Mouse (Mus musculus) kidney, postnatal 0 days (tissue): ENCODE results near the gene Tmem89. TPM values are rescaled to one million over a fixed set of nuclear protein-coding genes. Genes with fewer than 3 reads are reported as not detected.
A peak's percentile ranks its signal among the peaks of the same experiment; 100 is the strongest.

ENCODE experiments used
- ATAC-seq: fragments of 200-750 bp; cut with Nextera tagmentation; replicated peaks from 2 replicates; pipeline ENCODE4 v1.8.0; 2017; ENCODE audit warnings: low read depth, moderate number of reproducible peaks, moderate TSS enrichment, moderate library complexity; ENCODE audit not compliant: low FRiP score
- DNase-seq: peaks from one replicate; pipeline ENCODE4 v3.0.0-alpha.2; 2016; ENCODE audit warnings: low spot score
- H3K27ac ChIP-seq: fragments of 300-500 bp; sonication (generic); 2 replicates; pipeline ENCODE4 v1.5.1; 2014; ENCODE audit warnings: mild to moderate bottlenecking
- H3K27me3 ChIP-seq: fragments of 300-500 bp; sonication (generic); 2 replicates; pipeline ENCODE4 v1.6.1; 2014; ENCODE audit warnings: low read length, mixed read lengths; ENCODE audit not compliant: insufficient read depth
- H3K36me3 ChIP-seq: fragments of 300-500 bp; sonication (generic); 2 replicates; pipeline ENCODE4 v1.6.1; 2014; ENCODE audit warnings: low read length, mixed read lengths; ENCODE audit not compliant: insufficient read depth
- H3K4me1 ChIP-seq: fragments of 300-500 bp; sonication (generic); replicated peaks from 2 replicates; pipeline ENCODE4 v1.6.1; 2014; ENCODE audit warnings: antibody characterized with exemption, low read length, mixed read lengths; ENCODE audit not compliant: insufficient read depth
- H3K4me2 ChIP-seq: fragments of 300-500 bp; sonication (generic); 2 replicates; pipeline ENCODE4 v1.6.1; 2014; ENCODE audit warnings: mild to moderate bottlenecking, low read length, moderate library complexity, mixed read lengths
- H3K4me3 ChIP-seq: fragments of 300-500 bp; sonication (generic); replicated peaks from 2 replicates; pipeline ENCODE4 v1.5.1; 2014; ENCODE audit warnings: low read depth, low read length
- H3K9ac ChIP-seq: fragments of 300-500 bp; sonication (generic); 2 replicates; pipeline ENCODE4 v1.6.1; 2014; ENCODE audit warnings: low read depth, low read length
- H3K9me3 ChIP-seq: fragments of 300-500 bp; sonication (generic); replicated peaks from 2 replicates; pipeline ENCODE4 v1.6.1; 2016; ENCODE audit warnings: low read length, inconsistent platforms, mixed read lengths
- CTCF ChIP-seq: IDR thresholded peaks from 2 replicates; pipeline ENCODE4 v1.5.1; 2016; ENCODE audit warnings: antibody characterized with exemption, low read depth, mild to moderate bottlenecking, moderate library complexity
- WGBS: fragments of 180-500 bp; shearing (Covaris S2); extraction: QIAGEN DNeasy Blood & Tissue Kit; methylation state at CpG from one replicate; pipeline ENCODE4 v1.1.7; 2014; 5-methylcytosine and 5-hydroxymethylcytosine counted together
- polyA plus RNA-seq: library from polyadenylated mRNA; unstranded; fragments of >200 nt; fragmentation: Nextera tagmentation; extraction: Ambion mirVana; gene quantifications from 2 replicates; pipeline ENCODE4 v1.2.1, GENCODE M21; 2015

Gene Tmem89
- polyA plus RNA-seq, result not detected in 2 replicates

- Histone ChIP-seq H3K9me3 (no peaks in the 10 kb centered on the region), H3K9ac (no peak within 1 kb of the TSS), H3K4me1 (no peaks in the 10 kb centered on the region), H3K27ac (no peak within 1 kb of the TSS), H3K27me3 (no peaks in the 10 kb centered on the region), H3K36me3 (no peaks in the 10 kb centered on the region), H3K4me2 (no peak within 1 kb of the TSS), H3K4me3 (no peak within 1 kb of the TSS)
- DNase-seq (no peak), ATAC-seq (no peak)
- 81% methylated on average over 6 of the region's 6 CpGs for WGBS
- no peak for TF ChIP-seq CTCF
Observed at GRCm38 (mm10) chr9:108914491-108914890, at the start of gene Tmem89. Gene Tmem89, plus strand, starts transcription at chr9:108914619.

GRCm38 (mm10) chr9:108912308-108912707 lies 2.1 kb upstream of the Tmem89 start:
- no peaks in the 10 kb centered on the region for H3K27me3 ChIP-seq
- ATAC-seq, result no peak
- 64% methylated on average over 6 of the region's 6 CpGs for WGBS
- TF ChIP-seq CTCF, result no peak
- no peaks in the 10 kb centered on the region for H3K9me3 ChIP-seq
- no peak overlapping the region for H3K27ac ChIP-seq
- H3K4me1 ChIP-seq, result no peaks in the 10 kb centered on the region
- DNase-seq, result no peak
- H3K4me2 ChIP-seq, result no peak overlapping the region
- no peaks in the 10 kb centered on the region for H3K36me3 ChIP-seq
- no peak overlapping the region for H3K4me3 ChIP-seq
- no peak overlapping the region for H3K9ac ChIP-seq

- no peak for ATAC-seq
- Histone ChIP-seq H3K27me3 (no peaks in the 10 kb centered on the region), H3K27ac (no peak overlapping the region), H3K36me3 (no peaks in the 10 kb centered on the region), H3K4me3 (no peak overlapping the region), H3K4me1 (no peaks in the 10 kb centered on the region), H3K4me2 (no peak overlapping the region), H3K9ac (no peak overlapping the region), H3K9me3 (no peaks in the 10 kb centered on the region)
- no peak for TF ChIP-seq CTCF
- no peak for DNase-seq
- 77% methylated on average over 7 of the region's 7 CpGs for whole genome bisulfite sequencing
Observed at GRCm38 (mm10) chr9:108913161-108913560, 1.3 kb upstream of the Tmem89 start.

- no peak overlapping the region for H3K9ac ChIP-seq
- H3K27ac ChIP-seq, result no peak overlapping the region
- no peaks in the 10 kb centered on the region for H3K36me3 ChIP-seq
- no peak for ATAC-seq
- H3K4me1 ChIP-seq, result no peaks in the 10 kb centered on the region
- 81% methylated on average over 10 of the region's 10 CpGs for WGBS
- DNase-seq, result no peak
- H3K9me3 ChIP-seq, result no peaks in the 10 kb centered on the region
- H3K27me3 ChIP-seq, result no peaks in the 10 kb centered on the region
- no peak for TF ChIP-seq CTCF
- no peak overlapping the region for H3K4me2 ChIP-seq
- no peak overlapping the region for H3K4me3 ChIP-seq
Observed at GRCm38 (mm10) chr9:108913621-108914020, 798 bp upstream of the Tmem89 start.

GRCm38 (mm10) chr9:108925897-108926296 lies 11.5 kb downstream of the Tmem89 start:
- Histone ChIP-seq H3K27ac (no peak overlapping the region), H3K4me1 (no peaks in the 10 kb centered on the region), H3K9ac (no peak overlapping the region), H3K4me2 (no peak overlapping the region), H3K27me3 (no peaks in the 10 kb centered on the region), H3K9me3 (no peaks in the 10 kb centered on the region), H3K36me3 (no peaks in the 10 kb centered on the region), H3K4me3 (no peak overlapping the region)
- TF ChIP-seq CTCF, result no peak
- no peak for ATAC-seq
- peak; percentile 43 for DNase-seq
- 44% methylated on average over 8 of the region's 8 CpGs for WGBS

- ATAC-seq (no peak), DNase-seq (no peak)
- no peak overlapping the region for H3K9ac ChIP-seq
- no peaks in the 10 kb centered on the region for H3K36me3 ChIP-seq
- H3K9me3 ChIP-seq, result no peaks in the 10 kb centered on the region
- WGBS, result 81% methylated on average over 3 of the region's 3 CpGs
- no peak overlapping the region for H3K4me3 ChIP-seq
- no peak overlapping the region for H3K4me2 ChIP-seq
- H3K27ac ChIP-seq, result no peak overlapping the region
- TF ChIP-seq CTCF, result no peak
- no peaks in the 10 kb centered on the region for H3K4me1 ChIP-seq
- H3K27me3 ChIP-seq, result no peaks in the 10 kb centered on the region
Observed at GRCm38 (mm10) chr9:108928424-108928823, 14.0 kb downstream of the Tmem89 start.

GRCm38 (mm10) chr9:108935991-108936390 lies 21.6 kb downstream of the Tmem89 start:
- no peak overlapping the region for H3K4me2 ChIP-seq
- H3K9ac ChIP-seq, result no peak overlapping the region
- no peaks in the 10 kb centered on the region for H3K27me3 ChIP-seq
- 0 out of 2 replicates have a peak, but pooled peaks have one; percentile 3 for ATAC-seq
- DNase-seq, result no peak
- H3K4me1 ChIP-seq, result no peaks in the 10 kb centered on the region
- H3K9me3 ChIP-seq, result no peaks in the 10 kb centered on the region
- peaks cover 19% of the 10 kb centered on the region for H3K36me3 ChIP-seq
- no peak for TF ChIP-seq CTCF
- WGBS, result 22% methylated on average over 3 of the region's 3 CpGs
- H3K4me3 ChIP-seq, result no peak overlapping the region
- no peak overlapping the region for H3K27ac ChIP-seq
